8 mouse cellular contexts compared by ENCODE assay signal in genomic region chr8:124793661-124794485, GRCm38 (mm10). TPM values are rescaled to one million over a fixed set of nuclear protein-coding genes. Genes with fewer than 3 reads are reported as not detected.
DNase-seq lines count a peak whose midpoint lies in the region; ATAC-seq and TF ChIP-seq lines count a peak whose summit lies in the region.

No protein-coding gene starts in this region.

- H3K4me1 ChIP-seq in kidney, postnatal 0 days (replicated peaks; ENCODE audit: insufficient read depth, low read length) = peaks cover 17% of the 10 kb centered on the region
- H3K4me1 ChIP-seq in midbrain, postnatal 0 days (ENCODE audit: insufficient read depth, low read length) = peaks cover 20% of the 10 kb centered on the region; the same call in 1 of the 2 replicates

- H3K9ac ChIP-seq in kidney, postnatal 0 days (ENCODE audit: low read depth, low read length) = no peak overlapping the region
- peak overlapping the region; percentile 92 for H3K9ac ChIP-seq in midbrain, postnatal 0 days (replicated peaks; ENCODE audit: low read length, poor library complexity, severe bottlenecking)

- DNase-seq in kidney, postnatal 0 days (ENCODE audit: low spot score) = no peak
- no peak for DNase-seq in kidney, adult 11 months
- peak; percentile 25 for DNase-seq in R1 (ENCODE audit: low read depth, low spot score)
- DNase-seq in embryo, embryonic 11 days = peak; percentile 38
- DNase-seq in induced T-regulatory cell, adult 2 months (ENCODE audit: low read depth) = peak; percentile 14
- DNase-seq in midbrain, postnatal 0 days (ENCODE audit: low spot score) = peak; percentile 56
- no peak for DNase-seq in urinary bladder, adult 2 months (ENCODE audit: low spot score)

- H3K4me2 ChIP-seq in kidney, postnatal 0 days (ENCODE audit: low read length) = peak overlapping the region; percentile 80
- H3K4me2 ChIP-seq in midbrain, postnatal 0 days (ENCODE audit: low read depth, low read length, poor library complexity, severe bottlenecking) = peak overlapping the region; percentile 82

- ATAC-seq in kidney, postnatal 0 days (replicated peaks; ENCODE audit: low FRiP score, low read depth) = 0 out of 2 replicates have a peak, but pooled peaks have one; percentile 25
- ATAC-seq in midbrain, postnatal 0 days (ENCODE audit: low FRiP score) = peak; percentile 47
- no peak for ATAC-seq in erythroblast, adult 5-6 weeks (replicated peaks; ENCODE audit: low FRiP score, poor library complexity, severe bottlenecking)

- H3K36me3 ChIP-seq in kidney, postnatal 0 days (ENCODE audit: insufficient read depth, low read length) = no peaks in the 10 kb centered on the region
- no peaks in the 10 kb centered on the region for H3K36me3 ChIP-seq in midbrain, postnatal 0 days (ENCODE audit: insufficient read depth, low read length)

- peaks cover 31% of the 10 kb centered on the region for H3K27me3 ChIP-seq in kidney, postnatal 0 days (ENCODE audit: insufficient read depth, low read length)
- 0 out of 2 replicates have a peak, but pooled peaks cover 3% of the 10 kb centered on the region for H3K27me3 ChIP-seq in midbrain, postnatal 0 days (ENCODE audit: insufficient read depth, low read length)

- no peak for TF ChIP-seq CTCF in kidney, postnatal 0 days (IDR thresholded peaks at IDR 0.05; ENCODE audit: low read depth)
- peak; percentile 28; the same call in 1 of the 2 replicates for TF ChIP-seq CTCF in midbrain, postnatal 0 days (IDR thresholded peaks at IDR 0.05)

- WGBS in kidney, postnatal 0 days = under 1% methylated on average over 70 of the region's 81 CpGs
- under 1% methylated on average over 61 of the region's 81 CpGs for WGBS in midbrain, postnatal 0 days

- no peaks in the 10 kb centered on the region for H3K9me3 ChIP-seq in kidney, postnatal 0 days (replicated peaks; ENCODE audit: low read length)
- no peaks in the 10 kb centered on the region for H3K9me3 ChIP-seq in midbrain, postnatal 0 days (ENCODE audit: low read length)

- H3K27ac ChIP-seq in kidney, postnatal 0 days = no peak overlapping the region
- peak overlapping the region; percentile 97 for H3K27ac ChIP-seq in midbrain, postnatal 0 days (ENCODE audit: low read depth, low read length)

- H3K4me3 ChIP-seq in kidney, postnatal 0 days (replicated peaks; ENCODE audit: low read depth, low read length) = peak overlapping the region; percentile 50
- peak overlapping the region; percentile 78 for H3K4me3 ChIP-seq in midbrain, postnatal 0 days (ENCODE audit: low read depth, low read length)

RNA-seq across cellular contexts. Expression of gene Trim67, which starts 1.0 kb away (rescaled TPM):
- polyA plus RNA-seq in kidney, postnatal 0 days (2015; fragmentation: Nextera tagmentation; extraction: Ambion mirVana) = 0.04 TPM in 2 replicates
- total RNA-seq in midbrain, postnatal 0 days (2014; rRNA removed) = 87.1 and 104 TPM in 2 replicates
- polyA plus RNA-seq in midbrain, postnatal 0 days (2015; fragmentation: Nextera tagmentation; extraction: Ambion mirVana) = 22.0 and 25.6 TPM in 2 replicates
- polyA plus RNA-seq in urinary bladder, adult 2 months (2012; rRNA removed) = 0.08 and 0.10 TPM in 2 replicates
- not detected in 2 replicates for total RNA-seq in erythroblast, adult 5-6 weeks (2015; ENCODE audit: low replicate concordance)
- not detected in 2 replicates for total RNA-seq in erythroblast, adult 5-6 weeks (2017; ENCODE audit: low replicate concordance)

RNA-seq across cellular contexts. Expression of gene Fam89a, which starts 42.2 kb away (rescaled TPM):
- 4.8 and 5.2 TPM in 2 replicates for polyA plus RNA-seq in kidney, postnatal 0 days (2015; fragmentation: Nextera tagmentation; extraction: Ambion mirVana)
- 1.2 TPM in 1 of 2 replicates, not detected in the other for total RNA-seq in midbrain, postnatal 0 days (2014; rRNA removed)
- 0.25 and 0.26 TPM in 2 replicates for polyA plus RNA-seq in midbrain, postnatal 0 days (2015; fragmentation: Nextera tagmentation; extraction: Ambion mirVana)
- polyA plus RNA-seq in urinary bladder, adult 2 months (2012; rRNA removed) = 1.1 and 1.5 TPM in 2 replicates
- 1.3 TPM in 1 of 2 replicates, not detected in the other for total RNA-seq in erythroblast, adult 5-6 weeks (2015; ENCODE audit: low replicate concordance)
- total RNA-seq in erythroblast, adult 5-6 weeks (2017; ENCODE audit: low replicate concordance) = not detected in 2 replicates

Comparison
In these comparisons a context has a peak if more than half of its experiments do, and no peak if none do; other contexts are left out.
1. DNase-seq: peak in R1 (single experiment), embryo, embryonic 11 days (single experiment), induced T-regulatory cell, adult 2 months (single experiment) and midbrain, postnatal 0 days (single experiment); none in kidney, postnatal 0 days (single experiment), kidney, adult 11 months (single experiment) and urinary bladder, adult 2 months (single experiment).
2. RNA of gene Trim67, which starts 1.0 kb away (polyA plus RNA-seq): 22.0 to 25.6 TPM in midbrain, postnatal 0 days; 0.08 to 0.10 TPM in urinary bladder, adult 2 months and 0.04 TPM in kidney, postnatal 0 days; every median in the first group is over 10 times any median in the second.